Mouse (Mus musculus) gastrocnemius, adult 8-10 months (tissue): ENCODE data around the gene Medag. TPM values are rescaled to one million over a fixed set of nuclear protein-coding genes. Genes with fewer than 3 reads are reported as not detected.

Experiments
- DNase-seq, 2 experiments: peaks; one replicate each; pipeline ENCODE4 v3.0.0; 2022; ENCODE audit warnings: low spot score in 2 of 2
- total RNA-seq, 4 experiments: library from RNA; stranded (reverse); gene quantifications; 2 replicates each; pipeline ENCODE4 v1.2.4; 2022

Medag gene
- 10 to 100 TPM in 2 of 4 experiments, 1 to 10 TPM in 2; 6.8 to 11.4 (median 9.4) TPM for total RNA-seq

DNA sequence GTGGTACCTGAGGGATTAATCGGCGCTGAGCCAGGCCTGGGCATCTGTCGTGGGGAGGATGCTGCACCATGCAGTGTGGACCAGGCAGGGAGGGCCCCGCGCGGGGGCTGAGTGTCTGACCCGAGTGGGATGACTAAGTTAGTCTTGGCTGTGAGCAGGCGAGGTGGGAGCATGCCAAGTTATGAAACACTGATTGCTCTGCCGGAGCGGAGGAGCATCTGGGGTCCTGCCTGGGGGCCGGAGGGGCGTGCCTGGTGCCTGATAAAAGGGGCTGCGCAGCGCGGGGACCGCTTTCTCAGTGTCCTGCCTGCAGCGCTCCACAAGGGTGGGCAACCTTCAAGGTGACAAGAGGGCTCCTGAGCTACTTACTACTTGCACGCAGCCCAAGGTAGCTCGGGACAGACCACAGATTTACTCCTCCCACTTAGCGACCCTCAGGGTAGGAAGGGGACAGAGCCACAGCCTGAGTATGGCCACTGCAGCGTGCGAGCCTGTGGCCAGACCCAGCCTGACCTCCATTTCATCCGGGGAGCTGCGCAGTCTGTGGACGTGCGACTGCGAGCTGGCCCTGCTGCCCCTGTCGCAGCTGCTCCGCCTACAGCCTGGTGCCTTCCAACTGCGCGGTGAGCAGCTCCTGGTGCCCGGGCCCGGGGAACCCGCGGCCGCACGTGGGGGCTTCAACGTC is at the start of gene Medag:
TSS of gene Medag (plus strand) at position 241 of the 685 bp plus-strand sequence.
- peak; percentile 83 to 88 for DNase-seq

DNA sequence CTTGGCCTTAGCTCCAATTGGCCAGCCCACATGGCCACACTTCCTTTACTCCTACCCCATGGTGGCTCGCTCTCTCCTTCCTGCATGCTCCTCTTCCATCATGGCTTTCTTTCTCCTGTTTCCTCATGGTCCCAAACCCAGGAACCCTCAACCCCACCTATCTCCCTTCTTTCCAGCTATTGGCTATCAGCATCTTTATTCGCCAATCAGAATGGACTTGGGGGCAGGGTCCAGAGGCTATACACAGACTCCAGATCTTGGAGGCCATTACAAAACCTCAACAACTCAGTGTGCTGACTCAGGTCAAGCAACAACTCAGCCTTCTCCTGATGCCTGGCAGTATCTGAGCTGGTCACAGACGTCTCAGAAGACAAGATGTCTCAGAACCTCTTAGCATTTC is 48.9 kb upstream of the Medag start:
- no peak for DNase-seq

DNA sequence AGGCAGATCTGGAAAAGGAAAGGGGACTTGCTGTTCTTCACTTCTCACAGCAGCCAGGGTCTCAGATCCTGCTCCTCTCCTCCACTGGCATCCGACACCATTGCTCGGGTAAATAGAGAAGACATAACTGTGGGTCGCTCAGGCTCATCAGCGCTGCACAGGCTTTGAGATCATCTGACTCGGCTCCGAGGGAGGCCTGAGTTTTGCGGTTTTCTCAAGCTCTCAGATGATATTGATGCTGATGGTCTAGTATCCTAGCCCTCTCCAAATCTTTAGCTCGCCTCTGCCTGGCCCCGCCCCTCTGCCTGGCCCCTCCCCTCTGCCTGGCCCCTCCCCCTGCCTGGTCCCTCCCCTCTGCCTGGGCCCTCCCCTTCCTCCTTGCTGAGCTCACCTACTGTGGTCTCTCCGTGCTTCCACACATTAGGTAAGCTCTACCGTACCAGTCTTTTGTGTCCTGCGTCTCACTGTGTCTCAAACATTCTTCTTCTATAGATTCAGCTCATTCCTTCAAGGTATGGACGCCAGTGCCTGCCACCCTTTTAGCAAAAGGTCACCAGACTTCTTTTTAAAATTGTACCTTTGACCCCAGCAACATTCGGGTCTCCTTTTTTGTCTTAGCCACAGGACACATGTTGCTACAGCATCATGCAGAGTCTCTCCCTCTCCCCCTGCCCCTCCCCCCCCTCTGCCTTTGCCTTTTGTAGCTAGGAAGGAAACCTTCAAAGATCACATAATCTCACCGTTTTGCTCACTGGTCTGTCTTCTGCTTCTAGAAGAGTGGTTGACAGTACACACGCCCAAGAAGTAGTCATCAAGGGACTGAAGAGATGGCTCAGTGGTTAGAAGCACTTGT is 47.4 kb upstream of the Medag start:
- DNase-seq, result no peak

DNA sequence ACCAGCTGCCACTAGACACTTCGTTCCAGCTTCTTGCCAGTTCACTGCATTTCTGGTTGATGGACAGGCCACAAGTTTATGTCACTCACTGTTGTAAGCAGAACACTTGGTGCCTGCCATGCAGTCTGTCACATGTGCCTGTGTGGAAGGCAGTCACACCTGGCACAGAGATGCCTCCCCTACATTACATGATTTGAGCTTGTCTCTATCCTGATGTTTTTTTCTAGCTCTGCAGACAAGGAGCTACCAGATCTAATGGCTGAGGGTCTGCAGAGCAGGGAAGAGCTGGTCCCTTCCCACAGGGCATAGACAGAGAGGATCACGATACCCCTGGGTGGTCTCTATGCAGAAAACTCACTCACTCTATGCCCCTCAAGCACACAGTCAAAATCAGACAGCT is 44.5 kb upstream of the Medag start:
- DNase-seq, result no peak

DNA sequence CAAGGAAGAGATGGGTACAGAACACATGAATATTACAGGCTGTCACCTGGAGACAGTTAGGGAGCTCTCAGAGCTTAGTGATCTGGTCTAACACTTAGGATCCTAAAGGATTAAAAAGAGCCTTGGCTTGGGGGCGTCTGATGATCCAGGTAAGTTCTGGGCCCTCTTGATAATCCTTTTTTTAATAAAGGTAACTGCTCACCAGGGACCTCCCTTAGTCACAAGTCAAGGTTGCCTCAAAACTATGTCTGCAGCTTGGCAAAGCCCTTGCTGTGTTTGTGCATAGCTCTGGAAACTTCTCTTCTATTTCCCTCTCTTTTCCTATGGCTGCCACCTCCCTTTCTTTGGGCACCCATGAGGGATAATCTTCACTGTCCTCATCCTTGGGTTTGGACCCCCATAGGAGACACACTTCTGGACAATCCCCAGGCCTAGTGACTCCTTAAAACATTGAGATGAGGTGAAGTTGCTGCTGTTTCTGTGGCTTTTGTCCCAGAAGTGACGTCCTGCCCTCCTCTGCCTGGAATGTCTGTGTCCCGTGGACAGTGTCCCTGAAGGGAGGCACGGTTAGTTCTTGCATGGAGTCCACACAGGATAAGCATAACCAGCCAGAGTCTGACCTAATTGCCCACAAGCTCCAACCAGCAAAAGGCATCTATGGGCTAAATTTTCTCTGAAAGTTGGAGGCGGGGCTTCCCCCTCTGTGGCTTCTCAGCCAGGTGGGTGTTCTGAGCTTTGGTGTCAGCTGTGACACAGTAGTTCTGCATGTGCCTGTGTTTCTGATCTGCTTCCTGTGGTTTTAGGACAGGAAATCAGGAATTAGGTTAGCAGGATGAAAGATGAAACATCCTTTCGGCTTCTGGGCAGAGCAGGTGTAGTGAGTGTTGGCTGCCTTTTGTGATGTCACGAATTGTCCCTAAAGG is 43.7 kb upstream of the Medag start:
- no peak for DNase-seq

DNA sequence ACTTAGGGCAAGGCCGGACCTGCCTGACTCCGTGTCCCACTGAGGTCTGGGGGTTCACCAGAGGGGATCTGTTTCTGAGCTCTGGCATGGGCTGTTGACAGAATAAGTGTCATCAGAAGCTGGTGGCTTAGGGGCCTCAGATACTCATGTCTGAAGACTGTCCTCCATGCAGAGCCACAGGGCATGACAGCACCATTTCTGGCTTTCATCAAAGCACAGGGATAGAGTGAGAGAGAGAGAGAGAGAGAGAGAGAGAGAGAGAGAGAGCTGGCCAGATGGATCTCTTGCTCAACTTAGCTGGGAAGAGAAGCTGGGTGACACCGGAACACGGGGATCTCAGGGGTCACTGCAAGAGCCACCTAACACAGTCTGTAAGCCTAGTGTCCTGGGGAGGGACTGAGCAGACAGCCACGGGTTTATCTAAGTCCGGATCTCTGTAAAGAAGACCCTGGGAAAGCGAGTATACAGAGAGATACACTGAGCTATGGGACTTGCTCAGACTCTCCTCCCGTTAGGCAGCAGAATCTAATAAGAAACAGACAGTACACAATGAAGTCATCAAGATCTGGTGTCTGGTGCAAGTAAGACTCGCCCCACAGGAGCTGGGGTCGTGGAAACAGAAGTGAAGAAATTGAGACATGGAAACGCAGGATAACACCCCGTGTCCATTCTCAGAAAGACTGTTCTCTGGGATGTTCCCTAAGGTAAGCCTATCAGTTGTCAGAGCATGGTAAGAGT is 42.8 kb upstream of the Medag start:
- no peak for DNase-seq

DNA sequence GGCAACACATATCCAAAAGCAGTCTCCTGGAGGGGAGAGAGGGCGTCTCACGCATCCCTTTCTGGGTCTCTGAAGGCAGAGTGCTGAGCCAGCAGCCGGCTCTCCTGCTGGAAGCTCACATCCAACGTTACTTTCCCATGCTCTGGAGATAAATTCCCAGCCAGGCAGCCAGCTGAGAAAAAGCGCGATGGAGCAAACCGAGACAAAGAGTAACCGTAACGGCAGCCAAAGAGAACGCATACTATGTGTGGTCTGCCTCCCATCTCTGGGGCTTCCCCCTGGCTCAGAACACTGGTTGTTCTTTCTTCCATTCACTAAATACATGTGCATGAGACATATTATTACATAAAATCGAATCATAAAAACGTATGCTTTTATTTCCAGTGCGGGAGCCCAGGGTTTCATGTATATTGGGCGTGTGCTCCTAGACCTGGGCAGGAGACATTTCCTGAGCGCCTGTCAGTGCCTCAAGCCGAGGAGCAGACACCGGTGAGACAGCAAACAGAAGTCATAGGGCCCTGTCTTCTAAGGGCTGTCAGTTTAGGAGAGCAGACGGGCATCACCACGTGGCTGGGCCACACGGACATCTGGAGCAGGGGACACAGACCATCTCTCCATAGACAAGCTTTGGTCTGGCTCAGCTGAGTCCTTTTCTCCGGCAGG is 42.0 kb upstream of the Medag start:
- no peak for DNase-seq

DNA sequence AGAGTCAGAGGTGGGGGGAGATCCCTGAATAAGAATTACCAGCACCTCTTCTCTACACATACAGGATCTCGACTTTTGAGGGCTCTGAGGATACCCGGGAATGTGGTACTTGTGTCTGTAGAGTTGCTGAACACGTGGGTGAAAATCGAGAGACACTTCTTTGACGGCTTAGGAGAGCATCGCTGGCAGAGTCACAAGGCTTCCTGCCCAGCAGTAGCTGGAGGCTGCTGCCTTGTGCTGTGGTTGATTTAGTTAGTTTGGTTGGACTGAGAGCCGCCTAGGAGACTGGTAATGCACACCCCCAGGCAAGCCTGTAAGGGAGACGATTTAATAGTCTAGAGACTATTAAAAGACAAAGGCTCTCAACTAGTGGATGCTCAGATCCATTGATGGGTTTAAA is 39.5 kb upstream of the Medag start:
- DNase-seq, result no peak

DNA sequence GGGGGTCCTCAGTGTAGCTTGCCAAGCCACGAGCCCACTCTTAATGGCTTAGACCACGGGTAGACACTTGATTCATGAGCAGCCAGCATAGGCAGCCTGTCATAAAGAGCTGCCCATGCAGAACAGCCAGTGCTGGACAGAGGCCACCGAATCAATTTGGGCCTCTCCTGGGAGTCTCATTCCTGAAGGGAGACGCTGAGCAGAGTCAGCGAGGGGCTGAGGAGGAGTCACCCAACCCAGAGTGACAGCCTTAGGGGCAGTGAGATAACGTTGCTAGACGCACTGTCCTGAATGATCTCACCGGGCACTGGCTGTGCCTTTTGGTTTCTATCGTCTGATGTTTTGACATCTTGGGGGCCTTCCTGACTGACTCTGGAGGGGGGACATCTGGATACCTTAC is 38.3 kb upstream of the Medag start:
- no peak for DNase-seq

DNA sequence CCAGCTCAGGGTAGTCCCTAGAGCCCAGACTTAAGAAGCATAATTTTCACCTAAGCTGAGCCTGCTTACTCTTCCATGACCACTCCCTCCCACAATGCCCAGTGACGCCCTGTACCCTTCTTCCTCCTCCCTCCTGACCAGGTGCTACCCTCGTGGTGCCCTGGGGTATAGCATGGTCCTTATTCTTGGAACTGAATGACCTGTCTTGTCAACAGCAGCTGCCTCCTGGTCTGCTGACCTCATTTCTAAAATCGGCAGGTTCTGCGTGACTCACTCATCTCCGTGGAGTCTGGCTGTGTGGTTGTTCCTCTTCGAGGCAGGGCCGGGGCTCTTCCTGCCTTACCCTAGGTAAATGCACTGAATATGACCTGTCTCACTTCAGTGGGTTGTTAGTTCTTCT is 37.5 kb upstream of the Medag start:
- no peak for DNase-seq

DNA sequence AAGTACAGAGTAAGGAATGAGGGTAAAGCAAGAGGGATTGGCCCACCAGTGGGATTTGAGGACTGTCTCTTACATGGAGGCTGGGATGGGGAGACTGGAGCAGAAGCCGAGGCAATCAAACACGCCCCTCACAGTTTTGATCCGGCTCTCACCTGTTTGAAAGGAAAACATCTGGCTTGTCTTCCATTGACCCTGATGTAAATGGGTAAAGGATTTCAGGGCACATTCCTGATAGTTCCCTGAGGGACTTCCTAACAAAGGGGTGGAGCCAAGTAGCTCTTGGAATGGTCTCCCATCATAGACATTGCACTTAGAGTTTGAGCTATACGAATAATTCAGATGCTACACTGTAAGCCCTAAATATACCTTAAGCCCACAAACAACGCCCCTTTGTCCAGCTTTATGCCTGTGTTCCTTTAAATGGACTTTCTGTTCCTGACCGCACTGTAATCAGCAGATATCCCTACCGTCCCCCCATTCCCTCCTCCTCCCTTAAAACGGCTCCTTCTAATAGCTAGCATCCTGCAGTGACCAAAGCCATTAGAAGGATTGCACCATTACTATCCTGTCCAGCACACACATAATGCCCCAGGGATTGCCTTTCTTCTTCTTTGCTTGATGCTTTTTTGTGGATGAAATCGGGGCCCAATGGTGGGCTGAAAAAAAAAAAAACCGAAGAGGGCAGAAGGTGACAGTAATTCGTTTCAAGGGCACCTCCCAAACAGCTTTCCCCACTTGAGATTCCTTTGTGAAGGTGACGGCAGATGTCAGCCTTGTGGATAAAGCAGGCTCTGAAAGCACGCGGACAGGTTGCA is 36.3 kb upstream of the Medag start:
- no peak for DNase-seq

DNA sequence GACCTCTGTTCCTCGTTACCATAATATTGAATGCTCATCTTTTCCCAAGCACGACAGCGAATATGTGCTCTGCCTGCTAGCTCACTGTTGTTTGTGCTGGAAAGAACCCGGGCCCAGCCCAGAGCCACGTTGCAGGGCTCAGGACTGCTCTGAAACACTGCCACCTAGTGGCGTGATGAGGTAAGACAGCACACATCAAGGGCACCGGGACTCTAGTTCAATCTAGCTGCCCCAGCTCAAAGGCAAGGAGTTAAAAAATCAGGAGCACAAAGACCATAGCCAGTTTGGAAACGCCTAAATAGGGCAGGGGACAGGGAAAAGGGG is 35.7 kb upstream of the Medag start:
- DNase-seq, result peak; percentile 69 to 73

DNA sequence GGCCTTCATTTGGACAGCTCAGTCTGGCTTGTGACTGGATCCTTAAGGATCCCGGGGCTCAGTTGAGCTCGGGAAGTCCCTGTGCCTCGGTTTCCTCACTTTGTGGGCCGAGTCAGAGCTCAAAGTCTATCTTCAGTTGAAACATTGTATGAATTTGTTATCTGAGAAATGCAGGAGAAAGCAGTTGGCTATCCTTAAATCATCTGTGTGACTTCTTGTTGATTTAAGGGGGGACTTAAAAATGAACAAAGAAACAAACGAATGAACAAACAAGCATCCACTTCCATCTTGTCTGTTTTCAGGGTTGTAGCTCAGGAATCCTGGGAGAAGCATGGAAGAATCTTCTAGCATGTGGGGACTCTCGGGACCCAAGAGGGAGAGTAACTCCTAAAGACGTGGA is 35.2 kb upstream of the Medag start:
- no peak for DNase-seq

DNA sequence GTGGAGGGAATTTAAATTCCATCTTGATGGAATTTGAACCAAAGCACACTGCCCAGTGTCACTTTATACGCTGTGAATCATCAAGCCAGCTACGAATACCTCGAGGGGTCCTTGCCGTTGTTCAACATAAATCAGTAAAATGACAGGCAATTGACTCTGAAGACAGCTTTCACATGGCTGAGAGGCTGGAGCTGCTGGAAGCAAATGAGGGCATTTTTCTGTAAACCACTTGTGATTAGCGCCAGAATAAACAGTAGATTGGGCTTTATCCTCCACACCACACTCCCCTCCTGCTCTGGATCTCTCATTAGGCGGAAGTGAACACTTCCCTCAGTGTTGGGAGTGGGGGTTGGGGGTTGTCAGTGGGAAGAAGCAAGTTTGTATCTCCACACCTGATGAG is 34.3 kb upstream of the Medag start:
- no peak for DNase-seq

DNA sequence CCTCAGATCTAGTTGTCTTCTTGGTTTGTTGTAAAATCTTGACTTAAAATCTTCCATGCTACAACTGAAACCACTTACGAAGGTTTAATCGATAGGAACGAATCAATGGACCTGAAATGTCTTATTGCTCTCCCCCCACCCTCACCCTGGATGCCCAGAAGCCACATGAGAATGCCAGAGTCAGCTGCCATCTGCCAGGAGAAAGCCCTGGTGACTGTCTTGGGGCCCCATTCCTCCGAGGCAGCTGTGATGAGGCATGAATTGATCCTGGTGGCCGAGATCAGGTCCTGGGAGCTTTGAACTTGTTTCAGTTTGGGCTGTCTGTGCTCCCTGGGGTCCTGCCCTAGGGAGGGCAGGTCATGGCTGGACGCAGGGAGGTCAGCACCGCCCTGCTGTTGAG is 33.0 kb upstream of the Medag start:
- no peak for DNase-seq

DNA sequence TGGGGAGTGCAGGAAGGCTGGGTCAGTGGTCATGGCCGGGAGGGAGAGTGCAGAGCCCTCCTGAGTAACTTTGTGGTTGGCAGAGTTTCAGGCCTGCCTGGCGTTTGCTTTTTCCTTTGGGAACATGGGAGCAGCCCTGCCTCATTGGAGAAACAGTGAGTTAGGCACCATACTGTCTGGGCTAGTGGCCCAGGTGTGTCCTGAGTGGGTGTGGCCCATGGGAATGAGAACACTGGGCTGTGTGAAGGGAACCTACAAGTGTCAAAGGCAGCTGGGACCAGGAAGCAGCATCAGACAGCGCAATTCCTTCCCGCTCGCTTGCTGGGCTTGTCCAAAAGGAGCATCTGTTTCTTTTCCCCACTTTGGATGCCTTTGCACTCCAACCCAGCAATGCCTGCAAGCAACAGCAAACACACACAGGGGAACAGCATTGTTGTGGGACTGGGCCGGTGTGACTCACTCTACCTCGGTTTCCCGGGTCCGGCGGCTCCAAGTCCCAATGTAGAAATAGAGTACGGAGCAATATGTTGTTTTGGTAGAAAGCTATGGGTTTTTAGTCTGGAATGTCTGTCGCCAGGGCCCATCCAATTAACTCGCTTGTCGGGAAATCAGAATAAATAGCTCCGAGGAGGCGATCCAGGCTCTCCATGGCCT is 32.3 kb upstream of the Medag start:
- no peak for DNase-seq

DNA sequence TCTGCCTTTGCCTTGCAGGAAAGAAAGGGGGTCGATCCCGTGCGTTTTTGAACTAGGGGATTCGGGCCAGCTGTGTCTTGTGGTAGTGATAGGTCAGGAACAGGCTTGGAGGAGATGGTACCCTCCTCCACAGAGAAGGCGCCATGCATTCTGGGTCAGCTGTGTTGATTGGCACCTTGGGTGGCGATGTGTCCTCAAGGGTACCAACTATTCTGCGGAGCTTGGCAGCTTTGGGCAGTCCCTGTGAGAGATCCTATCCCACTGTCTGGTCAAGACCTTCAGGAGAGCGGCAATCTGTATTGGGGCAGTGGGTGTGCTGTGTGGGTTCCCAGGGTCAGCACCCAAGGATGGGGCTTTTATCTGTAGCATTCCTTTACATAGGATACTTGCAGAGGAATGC is 31.7 kb upstream of the Medag start:
- no peak for DNase-seq

DNA sequence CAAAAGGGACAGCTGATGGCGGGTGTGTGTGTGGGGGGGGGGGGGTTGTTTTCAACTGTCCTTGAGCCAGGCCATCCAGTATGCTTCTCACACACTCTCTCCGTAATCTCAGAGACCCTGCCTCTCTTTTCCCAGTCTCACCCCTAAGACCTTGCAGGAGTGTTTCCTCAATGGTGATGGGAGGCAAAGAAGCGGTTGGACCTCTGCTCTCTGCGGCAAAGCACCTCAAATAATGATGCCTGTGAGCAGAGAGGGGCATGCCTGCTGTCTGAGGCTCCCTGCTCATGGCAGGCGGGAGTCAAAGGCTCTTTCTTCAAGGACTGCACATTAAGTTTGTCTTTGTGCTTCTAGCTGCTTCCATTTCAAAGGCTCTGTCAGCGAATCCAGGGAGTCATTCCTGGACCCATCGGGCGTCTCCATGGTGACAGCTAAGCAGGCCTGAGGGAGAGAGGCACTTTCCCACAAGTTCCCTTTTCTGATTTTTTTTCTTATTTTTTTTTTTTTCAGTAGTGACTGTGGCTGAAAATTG is 31.1 kb upstream of the Medag start:
- DNase-seq, result no peak

DNA sequence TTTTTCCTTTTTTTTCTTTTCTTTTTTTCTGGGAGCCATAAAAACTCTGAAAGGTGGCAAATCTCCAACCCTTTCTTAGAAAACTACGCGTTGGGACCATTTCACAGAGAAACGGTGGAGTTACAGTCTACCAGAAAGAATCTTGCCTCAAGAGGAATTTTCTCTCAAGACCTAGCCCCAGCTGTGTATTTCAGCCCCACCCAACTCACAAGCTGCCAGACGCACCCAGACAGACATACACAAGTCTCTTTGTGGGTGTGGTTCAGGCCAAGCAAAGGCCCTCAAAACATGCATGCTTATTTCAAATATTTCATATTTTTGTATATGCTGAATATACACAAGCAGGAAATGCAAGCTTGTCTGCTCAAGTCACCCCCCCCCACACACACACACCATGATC is 29.6 kb upstream of the Medag start:
- DNase-seq, result peak; percentile 44 to 66
